Mouse (Mus musculus) CD4-positive, CD25-positive, alpha-beta regulatory T cell, adult 2 months (primary cell): Measurements from ENCODE around the gene Cacna1g.

Source experiments
- DNase-seq: peaks from one replicate; pipeline ENCODE4 v3.0.0-alpha.2; 2012; ENCODE audit warnings: low read depth, low spot score

Cacna1g gene

DNA sequence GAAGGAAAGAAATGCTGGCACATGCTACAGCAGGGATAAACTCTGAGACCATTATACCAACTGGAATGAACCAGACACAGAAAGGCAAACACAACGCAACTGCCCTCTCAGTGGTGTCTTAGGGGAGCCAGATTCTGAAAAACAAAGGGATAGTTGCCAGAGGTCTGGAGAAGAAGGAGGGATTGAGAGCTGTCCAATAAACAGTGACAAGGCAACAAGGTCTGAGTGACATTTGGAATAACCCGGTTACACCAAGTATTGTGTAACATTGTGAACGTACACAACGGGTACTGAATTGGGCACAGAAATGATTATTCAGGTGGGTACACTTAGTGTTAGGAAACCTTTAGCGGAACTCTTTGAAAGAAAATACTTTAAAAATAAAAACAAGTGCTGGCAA lies 111.9 kb downstream of the Cacna1g start:
- no peak for DNase-seq

DNA sequence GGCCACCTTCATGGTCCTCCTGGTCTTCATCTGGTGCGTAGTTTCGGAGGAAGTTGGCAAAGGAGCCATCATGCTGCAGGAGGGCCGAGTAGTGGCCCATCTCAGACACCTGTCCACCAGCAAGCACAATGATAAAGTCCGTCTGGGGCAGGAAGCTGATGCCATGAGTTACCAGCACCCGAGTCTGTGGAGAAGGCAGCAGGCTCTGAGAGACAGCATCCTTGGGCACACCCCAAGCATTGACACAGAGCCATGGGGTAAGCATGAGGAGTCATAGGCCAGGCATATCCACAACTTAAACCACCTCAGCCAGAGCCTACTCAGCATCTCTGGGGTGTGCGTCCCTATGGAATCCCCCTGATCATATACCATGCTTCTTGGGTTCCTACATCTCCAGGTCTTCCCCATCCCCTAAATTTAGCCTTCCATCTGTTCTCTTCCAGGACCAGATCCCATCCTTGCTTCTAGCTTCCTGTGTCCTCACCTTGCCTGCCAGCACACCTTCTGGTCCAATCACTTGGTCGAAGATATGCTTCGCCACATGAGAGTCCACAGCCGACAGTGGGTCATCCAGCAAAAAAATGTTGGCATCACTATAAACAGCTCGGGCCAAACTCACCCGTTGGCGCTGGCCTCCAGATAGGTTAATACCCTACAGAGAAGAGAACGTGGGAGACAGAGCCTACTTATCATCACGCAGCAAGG lies 112.7 kb downstream of the Cacna1g start:
- DNase-seq, result no peak

DNA sequence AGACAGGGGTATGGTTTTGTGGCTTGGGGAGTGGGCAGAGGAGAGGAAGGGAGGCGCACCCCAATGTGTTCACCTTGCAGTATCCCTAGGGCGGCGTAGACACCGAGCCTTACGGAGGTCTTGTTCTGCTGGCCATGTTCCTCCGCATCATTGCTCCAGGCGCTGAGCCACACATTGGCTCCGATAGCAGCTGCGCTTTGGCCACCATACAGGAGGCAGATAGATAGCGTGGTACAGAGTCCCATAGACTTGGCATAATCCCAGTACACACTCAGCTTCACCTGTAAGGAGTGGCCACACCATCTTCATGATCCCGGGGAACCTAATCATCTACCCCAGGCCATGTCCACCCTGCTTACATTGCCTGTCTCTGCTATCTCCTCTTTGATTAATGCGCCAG lies 114.8 kb downstream of the Cacna1g start:
- no peak for DNase-seq
